Mouse (Mus musculus) frontal cortex, postnatal 25 days (tissue): ENCODE measurements around the gene BC029722.

Source experiments
- DNase-seq, 2 experiments: peaks; one replicate each; pipeline ENCODE4 v3.0.0; 2022; ENCODE audit warnings: low spot score in 2 of 2

The BC029722 gene

GRCm38 (mm10) chr2:155779066-155779465, 40.2 kb downstream of the BC029722 start:
- DNase-seq = no peak

GRCm38 (mm10) chr2:155778004-155778403, 41.2 kb downstream of the BC029722 start:
- DNase-seq = no peak

GRCm38 (mm10) chr2:155777688-155777985, 41.6 kb downstream of the BC029722 start:
- DNase-seq = no peak

GRCm38 (mm10) chr2:155776824-155777687, 42.2 kb downstream of the BC029722 start:
- no peak for DNase-seq

- peak; percentile 23 to 32 for DNase-seq
Measured at GRCm38 (mm10) chr2:155775685-155776263, 43.5 kb downstream of the BC029722 start.

GRCm38 (mm10) chr2:155774927-155775684, 44.1 kb downstream of the BC029722 start, which contains the start of gene Mmp24:
Gene Mmp24, plus strand, starts transcription at chr2:155775342.
- DNase-seq = no peak

GRCm38 (mm10) chr2:155774261-155774926, 44.8 kb downstream of the BC029722 start:
- no peak for DNase-seq

GRCm38 (mm10) chr2:155773664-155774063, 45.6 kb downstream of the BC029722 start:
- DNase-seq = no peak
